Mouse (Mus musculus): ENCODE measurements at regions not wholly inside any gene's neighbourhood (a gene's known extent, or its start where the extent isn't known, plus 50 kb on each side); places are given as distances from the start of the nearest gene placed in this dataset.

- TF ChIP-seq CTCF (IDR thresholded peaks at IDR 0.05; ENCODE audit: low read depth) (no peak), EP300 (IDR thresholded peaks at IDR 0.05; ENCODE audit: low read depth) (no peak)
These were observed 134.9 kb downstream of the Gm4791 start for GRCm38 (mm10) chr9:47133454-47133853.
